Mouse (Mus musculus) leukemia stem cell, adult 10-12 weeks (primary cell): ENCODE results near the gene Rab30. TPM values are rescaled to one million over a fixed set of nuclear protein-coding genes. Genes with fewer than 3 reads are reported as not detected.

Experiments used
- polyA plus RNA-seq: library from polyadenylated mRNA; stranded (reverse); fragments of >175 nt; gene quantifications from 2 replicates; pipeline ENCODE4 v1.2.3, GENCODE M21; 2012; ENCODE audit warnings: low replicate concordance

Gene Rab30
- 0.23 and 0.48 TPM in 2 replicates for polyA plus RNA-seq

DNA sequence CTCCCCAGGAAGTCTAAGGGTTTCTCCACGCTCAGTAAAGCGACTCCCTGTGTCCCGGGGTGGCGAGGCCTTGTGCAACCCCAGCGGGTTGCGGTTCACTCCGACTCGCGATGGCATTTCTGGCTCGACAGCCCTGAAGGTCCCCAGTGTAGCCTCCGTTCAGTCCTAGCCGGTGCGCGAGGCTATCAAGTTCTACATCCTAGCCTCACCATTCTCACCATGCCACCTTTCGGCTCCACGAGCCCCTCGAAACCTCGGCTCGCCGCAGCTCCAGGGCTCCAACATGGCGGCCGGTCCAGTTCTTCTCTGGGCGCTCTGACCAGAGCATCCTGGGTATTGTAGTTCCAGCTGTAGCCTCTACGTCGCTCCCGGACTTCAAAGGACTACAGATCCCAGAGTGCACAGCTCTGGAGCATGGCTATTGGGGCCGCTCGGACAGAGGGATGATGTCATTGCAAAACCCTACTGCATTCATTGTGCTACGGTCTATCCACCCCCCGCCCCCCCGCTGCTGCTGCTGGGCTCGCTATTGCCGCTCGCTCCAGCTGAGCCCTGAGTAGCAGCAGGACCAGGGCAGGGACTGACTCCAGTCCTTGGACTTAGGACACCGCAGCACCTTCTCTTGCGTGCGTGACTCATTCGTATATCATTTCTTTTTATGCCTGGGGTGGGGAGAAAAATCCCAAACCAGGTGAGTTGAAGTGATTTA is at the start of gene Rab30:
Gene Rab30, plus strand, starts transcription at position 452 of the 709 bp plus-strand sequence.

DNA sequence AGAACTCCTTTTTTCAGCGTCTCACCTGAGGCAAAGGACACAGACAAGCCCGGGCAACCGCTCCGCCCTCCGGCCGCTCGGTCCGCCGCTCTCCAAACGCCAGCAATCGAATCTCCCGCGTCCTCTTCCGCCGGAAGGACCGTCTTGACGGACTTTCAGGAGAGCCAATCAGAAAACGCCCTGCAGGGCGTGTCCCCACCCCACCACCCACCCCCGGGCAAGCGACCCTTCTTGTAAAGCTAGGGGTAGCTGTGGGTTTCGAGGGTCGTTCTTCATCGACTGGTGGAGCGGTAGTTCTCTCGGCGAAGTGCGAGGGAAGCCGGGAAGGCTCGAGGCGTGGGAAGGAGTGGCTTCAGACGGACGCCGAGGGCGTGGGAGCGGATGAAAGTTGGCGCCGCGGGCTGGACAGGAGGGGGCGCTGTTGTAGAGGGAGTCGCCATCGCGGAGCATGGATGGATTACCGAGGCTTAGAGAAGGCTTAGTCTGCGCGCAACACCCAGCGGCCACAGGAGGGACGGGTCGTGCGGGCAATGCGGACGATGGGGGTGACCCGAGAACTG is 132.8 kb downstream of the Rab30 start, which contains the start of the genes Ddias and Prcp:
Gene Ddias, minus strand, starts transcription at position 132 of the 560 bp plus-strand sequence.
Gene Prcp, plus strand, starts transcription at position 355 of the 560 bp plus-strand sequence.

Other genes starting within 250 kb of the Rab30 start
- gene Ccdc90b, start 180.5 kb upstream of the Rab30 start, polyA plus RNA-seq = 1.6 and 11.2 TPM in 2 replicates
- 0.26 TPM in 2 replicates for gene Ankrd42, start 104.5 kb upstream of the Rab30 start, polyA plus RNA-seq
- 54.5 and 72.7 TPM in 2 replicates for gene Pcf11, start 71.7 kb upstream of the Rab30 start, polyA plus RNA-seq
- 5.6 and 17.5 TPM in 2 replicates for gene Ddias, start 132.6 kb downstream of the Rab30 start, polyA plus RNA-seq
- gene Prcp, start 132.9 kb downstream of the Rab30 start, polyA plus RNA-seq = 9.0 and 504 TPM in 2 replicates